Mouse (Mus musculus): Measurements from ENCODE around the gene Phlpp1.

DNA sequence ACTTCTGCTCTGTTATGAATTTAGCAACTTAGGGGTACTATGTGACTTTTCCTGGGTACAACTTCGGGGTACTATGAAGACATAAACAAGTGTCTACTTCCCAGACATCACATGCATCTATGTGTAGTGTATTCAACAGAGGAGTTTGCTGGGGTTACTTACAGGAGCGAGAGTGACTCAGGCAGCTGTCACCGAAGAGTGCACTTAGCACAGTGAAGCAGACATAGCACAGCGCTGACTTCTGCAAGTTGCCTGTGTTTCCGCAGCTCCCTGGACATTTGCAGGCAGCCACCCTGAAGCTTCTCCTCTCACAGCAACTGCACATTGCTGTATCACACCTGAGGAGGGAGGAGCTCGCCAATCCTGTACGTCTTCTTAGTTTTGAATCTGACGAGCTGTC is 8.2 kb upstream of the Phlpp1 start:
- TF ChIP-seq CTCF (IDR thresholded peaks at IDR 0.05; ENCODE audit: borderline replicate concordance, extremely low read depth, insufficient read depth, insufficient read length) (no peak), POLR2A (IDR thresholded peaks at IDR 0.05; ENCODE audit: borderline replicate concordance, extremely low read depth, insufficient read depth, insufficient read length, poor library complexity, severe bottlenecking) (no peak)

Data from brain, embryonic 14.5 days (tissue).